Mouse (Mus musculus) testis, adult 10 weeks (tissue): ENCODE data around the gene Fem1a. TPM values are rescaled to one million over a fixed set of nuclear protein-coding genes. Genes with fewer than 3 reads are reported as not detected.

Experiments
- polyA plus RNA-seq: library from polyadenylated mRNA; stranded (reverse); fragments of 350-450 nt; fragmentation: Illumina TruSeq; extraction: RNeasy Lipid Tissue Mini Kit (QIAGEN cat#74804); gene quantifications from one replicate; pipeline ENCODE4 v1.2.3, GENCODE M21; 2014; ENCODE audit warnings: low read depth, low replicate concordance

Gene Fem1a
- 1.0 TPM for polyA plus RNA-seq

DNA sequence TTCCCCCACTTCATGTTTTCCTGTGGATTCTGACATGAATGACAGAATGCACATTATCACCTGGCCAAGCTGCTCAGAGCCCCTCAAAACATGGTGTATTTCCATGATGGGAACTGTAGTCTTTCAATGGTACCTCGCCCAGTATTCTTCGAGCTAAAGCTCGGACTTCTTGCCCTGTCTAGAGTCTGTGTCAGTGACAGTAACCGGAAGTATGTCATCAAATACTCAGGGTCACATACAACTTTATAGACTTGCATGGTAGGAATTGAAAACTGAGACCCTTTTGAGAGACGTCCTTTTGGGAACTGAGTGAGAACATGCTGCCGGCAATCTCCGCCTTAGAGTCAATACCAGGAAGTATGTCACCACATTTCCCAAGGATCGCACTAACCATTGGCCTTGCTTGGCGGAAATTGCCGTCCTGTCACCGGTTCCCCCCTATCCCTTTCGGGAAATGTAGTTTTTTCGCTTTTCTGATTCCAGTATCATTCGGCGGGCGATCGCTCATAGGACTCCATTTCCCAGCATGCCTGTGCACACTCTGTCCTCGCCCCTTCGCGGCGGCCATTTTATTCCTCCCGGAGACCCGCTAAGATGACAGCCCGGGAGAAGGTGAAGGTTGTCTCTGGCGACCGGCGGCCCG, at the start of gene Fem1a:
Gene Fem1a (plus strand): TSS at position 572 of the 643 bp plus-strand sequence.

DNA sequence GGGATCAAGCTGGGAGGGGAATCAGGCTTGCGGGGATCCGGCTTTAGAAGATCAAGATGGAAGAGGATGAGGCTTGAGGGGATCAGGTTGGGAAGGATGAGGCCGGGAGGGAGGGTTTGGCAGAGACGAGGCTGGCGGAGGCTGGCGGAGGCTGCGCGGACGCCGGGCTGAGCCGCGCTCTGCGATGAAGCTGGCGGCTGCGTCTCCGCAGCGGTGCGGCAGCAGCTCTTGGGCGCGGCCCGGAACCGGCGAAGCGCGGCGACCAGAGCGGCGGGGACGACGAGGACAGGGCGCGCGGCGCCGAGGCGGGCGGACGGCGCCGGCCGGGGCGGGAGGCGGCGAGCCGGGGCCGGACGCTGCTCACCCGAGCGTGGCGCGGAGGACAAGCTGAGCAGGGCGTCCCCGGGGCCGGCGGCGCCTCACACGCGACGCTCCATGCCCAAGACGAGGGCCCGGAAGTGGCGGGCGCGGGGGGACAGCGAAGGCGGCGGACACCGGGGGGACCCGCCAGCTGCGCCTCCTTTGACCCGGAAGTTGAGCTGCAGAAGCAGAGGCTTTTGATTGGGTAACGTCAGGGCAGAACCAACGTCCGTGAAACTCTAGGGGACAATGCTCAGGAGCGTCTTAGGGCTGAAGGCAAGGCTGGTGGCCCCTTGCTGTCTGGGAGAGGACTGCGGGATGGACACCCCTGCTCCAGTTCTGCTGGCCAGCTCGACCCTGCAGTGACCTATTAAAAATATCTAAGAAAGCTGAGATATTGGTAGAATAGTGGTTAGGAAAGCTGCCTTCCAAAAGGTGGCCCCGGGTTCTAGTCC, 38.0 kb upstream of the Fem1a start, which contains the start of gene Dpp9:
Gene Dpp9 (minus strand): TSS at position 529 of the 815 bp plus-strand sequence.

GRCm38 (mm10) chr17:56276643-56277566, 20.3 kb downstream of the Fem1a start, which contains the start of gene Ticam1:
Gene Ticam1 (minus strand): TSS chr17:56276786.

DNA sequence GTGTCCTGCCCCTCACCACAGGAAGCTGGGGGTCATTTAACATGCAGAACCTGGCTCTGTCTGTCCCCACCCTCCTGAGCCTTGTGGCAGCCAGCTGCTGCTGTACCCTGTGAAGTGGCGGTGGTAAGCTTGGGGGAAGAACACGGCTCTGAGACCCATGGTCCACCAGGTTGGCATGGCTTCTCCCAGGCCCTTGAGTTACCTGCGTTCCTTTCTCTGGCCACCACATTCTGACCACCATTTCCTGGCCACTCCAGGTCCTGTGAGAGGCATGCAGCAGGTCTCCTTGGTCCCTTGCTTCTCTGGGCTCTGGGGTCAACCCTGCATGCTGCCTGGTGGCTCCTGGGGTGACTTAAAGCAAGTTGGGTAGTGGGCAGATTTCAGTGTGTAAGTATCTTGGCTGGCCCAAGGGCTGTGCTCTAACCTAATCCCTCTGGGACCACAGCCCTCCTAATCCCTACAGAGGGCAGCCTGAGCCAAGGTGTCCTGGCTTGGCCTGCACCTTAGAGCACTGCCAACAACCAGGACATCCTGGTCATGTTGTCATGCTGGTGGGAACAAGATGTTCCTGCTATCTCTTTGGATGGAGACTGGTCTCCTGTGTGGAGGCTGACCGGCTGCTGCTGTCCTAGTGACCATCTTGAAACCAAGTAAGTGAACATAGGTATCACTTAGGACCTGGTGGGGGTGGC, 36.1 kb downstream of the Fem1a start, which contains the start of gene Plin3:
Gene Plin3 (minus strand): TSS at position 343 of the 692 bp plus-strand sequence.

DNA sequence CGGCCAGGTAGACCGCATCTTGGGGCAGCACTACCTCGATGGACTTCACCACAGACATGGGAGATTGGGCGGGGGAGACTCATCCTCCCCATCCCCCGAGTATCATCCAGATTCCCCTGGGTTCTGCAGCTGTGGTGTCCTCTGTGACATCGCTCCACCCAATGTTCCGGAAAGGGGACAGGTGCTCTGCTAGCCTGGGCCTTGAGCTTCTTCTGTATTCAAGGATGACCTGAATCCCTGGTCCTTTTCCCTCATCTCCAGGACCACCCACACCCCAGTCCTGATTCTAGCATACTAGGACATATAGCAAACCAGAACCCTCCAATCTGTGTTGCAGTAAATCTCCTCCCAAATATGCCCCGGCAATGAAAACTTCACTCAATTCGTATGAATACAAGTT, 43.6 kb downstream of the Fem1a start, which contains the start of gene Arrdc5:
Gene Arrdc5 (minus strand): TSS at position 101 of the 400 bp plus-strand sequence.

GRCm38 (mm10) chr17:56303160-56303846, 46.7 kb downstream of the Fem1a start, which contains the start of gene Uhrf1:
Gene Uhrf1 (plus strand): TSS chr17:56303321.

Other genes with a start within 250 kb of the Fem1a start
- 1.3 TPM for gene Sh3gl1, start 220.2 kb upstream of the Fem1a start, polyA plus RNA-seq
- 9.1 TPM for gene Chaf1a, start 216.4 kb upstream of the Fem1a start, polyA plus RNA-seq
- gene Ubxn6, start 181.8 kb upstream of the Fem1a start, polyA plus RNA-seq: 116 TPM
- 8.6 TPM for gene Hdgfl2, start 177.2 kb upstream of the Fem1a start, polyA plus RNA-seq
- gene Plin4, start 147.0 kb upstream of the Fem1a start, polyA plus RNA-seq: 0.07 TPM
- gene Plin5, start 139.2 kb upstream of the Fem1a start, polyA plus RNA-seq: 0.46 TPM
- gene Lrg1, start 134.8 kb upstream of the Fem1a start, polyA plus RNA-seq: not detected
- not detected for gene Sema6b, start 116.5 kb upstream of the Fem1a start, polyA plus RNA-seq
- gene Tnfaip8l1, start 94.3 kb upstream of the Fem1a start, polyA plus RNA-seq: 0.07 TPM
- gene Mydgf, start 72.9 kb upstream of the Fem1a start, polyA plus RNA-seq: 9.1 TPM
- 0.27 TPM for gene Dpp9, start 37.9 kb upstream of the Fem1a start, polyA plus RNA-seq
- gene Ticam1, start 20.0 kb downstream of the Fem1a start, polyA plus RNA-seq: not detected
- gene Plin3, start 36.1 kb downstream of the Fem1a start, polyA plus RNA-seq: 4.0 TPM
- gene Arrdc5, start 43.5 kb downstream of the Fem1a start, polyA plus RNA-seq: 61.7 TPM
- 22.3 TPM for gene Uhrf1, start 46.5 kb downstream of the Fem1a start, polyA plus RNA-seq
- gene Kdm4b, start 69.3 kb downstream of the Fem1a start, polyA plus RNA-seq: 1.2 TPM
- gene Ptprs, start 219.7 kb downstream of the Fem1a start, polyA plus RNA-seq: 1.2 TPM